In genomic region chr3:37302685-37303084, GRCm38 (mm10) we compare ENCODE assay signal across 7 mouse cellular contexts. TPM values are rescaled to one million over a fixed set of nuclear protein-coding genes. Genes with fewer than 3 reads are reported as not detected.
DNase-seq lines count a peak whose midpoint lies in the region; ATAC-seq lines count a peak whose summit lies in the region.

No protein-coding gene starts in this region.

- ATAC-seq in erythroid progenitor cell, adult 5-6 weeks (replicated peaks; ENCODE audit: low FRiP score, poor library complexity, severe bottlenecking): peak; percentile 97

- peak; percentile 42 to 61 for DNase-seq in layer of hippocampus, postnatal 10 days (ENCODE audit: low spot score in 2 of 2)
- no peak for DNase-seq in layer of hippocampus, postnatal 36 days
- DNase-seq in ES-CJ7 (ENCODE audit: low read depth, low spot score): peak; percentile 86
- DNase-seq in adrenal gland, postnatal 14 days: peak; percentile 51
- DNase-seq in liver: peak; percentile 81
- peak; percentile 67 for DNase-seq in retina, embryonic 14.5 days (ENCODE audit: low spot score)

RNA-seq across cellular contexts. Expression of gene Bbs12, which starts 9.7 kb away (rescaled TPM):
- total RNA-seq in layer of hippocampus, postnatal 10 days (2021): 1 to 10 TPM; 4.8 to 5.6 TPM
- total RNA-seq in layer of hippocampus, postnatal 36 days (2021): 1 to 10 TPM; 5.8 to 7.5 TPM
- 3.4 and 4.0 TPM in 2 replicates for total RNA-seq in adrenal gland, postnatal 14 days (2021)
- 0.72 TPM in 1 of 2 replicates, not detected in the other for total RNA-seq in erythroid progenitor cell, adult 5-6 weeks (2015; ENCODE audit: low replicate concordance)
- total RNA-seq in erythroid progenitor cell, adult 5-6 weeks (2017; ENCODE audit: low replicate concordance): 0.83 and 2.6 TPM in 2 replicates

RNA-seq across cellular contexts. Expression of gene Cetn4, which starts 9.8 kb away (rescaled TPM):
- 1 to 10 TPM; 7.4 to 8.4 TPM for total RNA-seq in layer of hippocampus, postnatal 10 days (2021)
- total RNA-seq in layer of hippocampus, postnatal 36 days (2021): 10 to 100 TPM in 1 of 2 experiments, 1 to 10 TPM in 1; 8.9 to 10.5 TPM
- total RNA-seq in adrenal gland, postnatal 14 days (2021): 2.9 and 3.0 TPM in 2 replicates
- total RNA-seq in erythroid progenitor cell, adult 5-6 weeks (2015; ENCODE audit: low replicate concordance): 1.8 and 12.6 TPM in 2 replicates
- 2.1 and 16.5 TPM in 2 replicates for total RNA-seq in erythroid progenitor cell, adult 5-6 weeks (2017; ENCODE audit: low replicate concordance)

RNA-seq across cellular contexts. Expression of gene Fgf2, which starts 45.5 kb away (rescaled TPM):
- 1 to 10 TPM; 3.8 to 4.5 TPM for total RNA-seq in layer of hippocampus, postnatal 10 days (2021)
- 1 to 10 TPM; 7.3 to 8.5 TPM for total RNA-seq in layer of hippocampus, postnatal 36 days (2021)
- total RNA-seq in adrenal gland, postnatal 14 days (2021): 2.9 and 3.4 TPM in 2 replicates
- total RNA-seq in erythroid progenitor cell, adult 5-6 weeks (2015; ENCODE audit: low replicate concordance): not detected in 2 replicates
- total RNA-seq in erythroid progenitor cell, adult 5-6 weeks (2017; ENCODE audit: low replicate concordance): 0.23 TPM in 1 of 2 replicates, not detected in the other

Comparison
In these comparisons a context has a peak if more than half of its experiments do, and no peak if none do; other contexts are left out.
1. DNase-seq: peak in layer of hippocampus, postnatal 10 days (2 of 2), ES-CJ7 (single experiment), adrenal gland, postnatal 14 days (single experiment), liver (single experiment) and retina, embryonic 14.5 days (single experiment); none in layer of hippocampus, postnatal 36 days (0 of 2).